Mouse (Mus musculus): ENCODE results near the gene Zdhhc11. TPM values are rescaled to one million over a fixed set of nuclear protein-coding genes. Genes with fewer than 3 reads are reported as not detected.
A peak's percentile ranks its signal among the peaks of the same experiment; 100 is the strongest.

Gene Zdhhc11
- not detected for total RNA-seq (2021)
- long read RNA-seq, experiment 1 = 0 reads
- long read RNA-seq, experiment 2 = 0 reads

- DNase-seq (ENCODE audit: low spot score in 2 of 2) = no peak
These were observed at the start of gene Zdhhc11 for GRCm38 (mm10) chr13:73963551-73963950. Zdhhc11 (plus strand) TSS chr13:73963851.

GRCm38 (mm10) chr13:73932201-73932600 is 31.4 kb upstream of the Zdhhc11 start:
- DNase-seq (ENCODE audit: low spot score in 2 of 2) = no peak

GRCm38 (mm10) chr13:73936938-73937320 is 26.7 kb upstream of the Zdhhc11 start:
- no peak for DNase-seq (ENCODE audit: low spot score in 2 of 2)

GRCm38 (mm10) chr13:73937321-73938176 is 26.1 kb upstream of the Zdhhc11 start, which contains the start of the genes Trip13 and Brd9:
Trip13 (minus strand) TSS chr13:73937784.
Brd9 (plus strand) TSS chr13:73937811.
- DNase-seq (ENCODE audit: low spot score in 2 of 2) = peak; percentile 89 to 93

GRCm38 (mm10) chr13:73938177-73938560 is 25.5 kb upstream of the Zdhhc11 start:
- no peak for DNase-seq (ENCODE audit: low spot score in 2 of 2)

- no peak for DNase-seq (ENCODE audit: low spot score in 2 of 2)
These were observed 24.6 kb upstream of the Zdhhc11 start for GRCm38 (mm10) chr13:73939101-73939500.

- no peak for DNase-seq (ENCODE audit: low spot score in 2 of 2)
These were observed 19.0 kb upstream of the Zdhhc11 start for GRCm38 (mm10) chr13:73944606-73945005.

- peak in 1 of 2 experiments; percentile 58 for DNase-seq (ENCODE audit: low spot score in 2 of 2)
These were observed 10.0 kb upstream of the Zdhhc11 start for GRCm38 (mm10) chr13:73953551-73954130.

- DNase-seq (ENCODE audit: low spot score in 2 of 2) = no peak
These were observed 9.0 kb upstream of the Zdhhc11 start for GRCm38 (mm10) chr13:73954666-73955065.

- DNase-seq (ENCODE audit: low spot score in 2 of 2) = no peak
These were observed 8.1 kb upstream of the Zdhhc11 start for GRCm38 (mm10) chr13:73955531-73955930.

- DNase-seq (ENCODE audit: low spot score in 2 of 2) = peak in 1 of 2 experiments; percentile 54
These were observed 3.5 kb upstream of the Zdhhc11 start for GRCm38 (mm10) chr13:73960117-73960652.

GRCm38 (mm10) chr13:73961177-73961576 is 2.5 kb upstream of the Zdhhc11 start:
- no peak for DNase-seq (ENCODE audit: low spot score in 2 of 2)

GRCm38 (mm10) chr13:73970545-73971448 is 7.1 kb downstream of the Zdhhc11 start:
- peak; percentile 63 to 80 for DNase-seq (ENCODE audit: low spot score in 2 of 2)

- no peak for DNase-seq (ENCODE audit: low spot score in 2 of 2)
These were observed 10.9 kb downstream of the Zdhhc11 start for GRCm38 (mm10) chr13:73974523-73974922.

- no peak for DNase-seq (ENCODE audit: low spot score in 2 of 2)
These were observed 13.3 kb downstream of the Zdhhc11 start for GRCm38 (mm10) chr13:73976935-73977334.

- no peak for DNase-seq (ENCODE audit: low spot score in 2 of 2)
These were observed 26.7 kb downstream of the Zdhhc11 start for GRCm38 (mm10) chr13:73990325-73990724.

- DNase-seq (ENCODE audit: low spot score in 2 of 2) = no peak
These were observed 27.1 kb downstream of the Zdhhc11 start for GRCm38 (mm10) chr13:73990761-73991160.

GRCm38 (mm10) chr13:73991267-73991666 is 27.6 kb downstream of the Zdhhc11 start:
- DNase-seq (ENCODE audit: low spot score in 2 of 2) = no peak

- DNase-seq (ENCODE audit: low spot score in 2 of 2) = no peak
These were observed 32.8 kb downstream of the Zdhhc11 start for GRCm38 (mm10) chr13:73996456-73996855.

- no peak for DNase-seq (ENCODE audit: low spot score in 2 of 2)
These were observed 36.9 kb downstream of the Zdhhc11 start for GRCm38 (mm10) chr13:74000519-74000918.

GRCm38 (mm10) chr13:74000961-74001360 is 37.3 kb downstream of the Zdhhc11 start:
- no peak for DNase-seq (ENCODE audit: low spot score in 2 of 2)

Data from layer of hippocampus, postnatal 14 days (tissue).